Mouse (Mus musculus) ES-CJ7 (cell line): ENCODE measurements around the gene R3hdml.

ENCODE experiments used
- DNase-seq: peaks from one replicate; pipeline ENCODE4 v3.0.0; 2011; ENCODE audit warnings: low read depth, low spot score

R3hdml gene

DNA sequence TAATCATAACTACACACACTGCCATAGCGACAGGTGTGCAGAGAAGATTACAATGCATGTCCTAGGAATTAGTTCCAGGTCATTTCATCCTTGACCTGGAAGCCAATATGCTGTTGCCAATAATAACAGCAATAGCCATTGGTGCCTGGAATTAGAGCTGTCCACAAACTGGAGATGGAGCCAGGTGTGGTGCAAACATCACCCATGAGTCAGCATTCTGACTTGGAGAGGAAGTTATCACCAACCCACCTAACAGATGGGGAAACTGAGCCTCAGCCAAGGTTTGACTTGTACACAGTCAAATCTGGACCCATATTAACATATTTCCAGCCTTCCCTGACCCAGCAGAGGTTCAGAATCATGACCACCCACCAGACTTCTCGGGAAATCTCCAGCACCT is 46.3 kb downstream of the R3hdml start:
- DNase-seq: no peak

DNA sequence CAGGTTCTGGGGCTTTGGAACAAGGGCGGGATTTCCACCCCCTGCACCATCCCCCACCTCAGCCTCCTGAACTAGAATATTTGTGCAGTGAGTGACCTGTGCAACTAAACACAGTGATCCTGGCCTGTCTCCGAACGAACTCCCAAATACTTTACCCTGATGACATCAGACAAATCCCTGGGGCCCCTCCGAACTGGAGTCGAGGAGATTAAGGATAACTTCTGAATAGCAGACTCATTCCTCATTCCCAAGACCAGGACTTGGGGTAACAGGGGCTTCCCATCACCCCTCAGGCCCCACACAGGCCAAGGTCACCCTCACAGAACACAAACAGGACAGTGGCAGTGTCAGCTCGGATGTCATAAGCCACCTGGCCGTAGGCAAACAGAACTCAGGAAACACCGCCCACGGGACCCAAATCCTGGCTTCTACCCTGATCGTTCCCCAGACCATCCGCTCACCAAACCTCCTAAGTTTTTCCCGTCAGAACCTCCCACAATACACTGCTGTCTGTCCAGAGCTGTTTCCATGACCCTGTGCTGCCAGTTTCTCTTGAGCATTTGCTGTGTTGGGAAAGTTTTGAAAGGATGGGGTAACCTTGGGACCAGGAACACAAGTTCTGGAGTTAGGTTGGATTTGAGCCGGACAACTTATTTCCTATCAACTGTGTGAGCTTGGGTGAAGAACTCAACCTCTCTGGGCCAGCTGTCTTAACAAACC is 47.4 kb downstream of the R3hdml start:
- no peak for DNase-seq

DNA sequence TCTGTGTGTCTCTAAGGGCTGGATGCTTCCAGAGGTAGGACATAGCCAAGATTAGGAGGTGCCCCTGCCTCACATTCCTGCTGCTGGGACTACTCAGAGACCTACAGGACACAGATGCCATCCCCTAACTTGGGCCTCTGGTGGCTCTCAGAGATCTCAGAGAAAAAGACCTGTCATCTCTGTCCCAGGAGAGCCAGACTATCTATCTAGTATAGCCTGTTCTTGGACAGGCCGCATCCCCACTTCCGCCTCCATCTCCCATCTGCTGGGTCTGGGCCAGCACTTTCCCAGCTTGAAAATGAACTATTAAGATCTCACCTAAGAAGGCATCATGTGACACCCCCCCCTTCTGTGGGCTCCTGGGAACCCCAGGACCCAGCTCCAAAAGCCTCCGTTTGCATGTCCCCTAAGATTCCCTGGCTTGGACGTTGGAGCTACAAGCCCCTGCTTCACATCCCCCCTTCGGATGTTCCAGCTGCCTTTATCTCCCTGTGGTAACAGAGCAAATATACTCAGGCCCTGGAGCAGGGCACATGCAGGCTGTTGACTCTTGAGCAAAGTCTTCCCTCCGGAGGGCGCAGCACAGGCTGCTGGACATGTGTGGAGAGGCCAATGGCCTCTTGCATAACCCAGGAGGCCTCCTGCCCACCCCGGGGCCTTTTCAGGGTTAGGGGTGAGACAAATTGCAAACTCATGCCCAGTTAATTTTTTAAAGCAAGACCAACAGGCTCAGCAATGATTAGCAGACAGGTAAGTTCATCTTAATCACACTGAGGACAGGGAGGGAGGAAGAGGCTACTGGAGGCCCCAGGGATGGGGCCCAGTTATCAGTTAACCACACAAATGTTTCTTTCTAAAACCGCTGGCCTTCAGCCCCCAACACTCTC is 48.4 kb downstream of the R3hdml start:
- no peak for DNase-seq

GRCm38 (mm10) chr2:163541568-163542182 is 49.6 kb downstream of the R3hdml start:
- DNase-seq: no peak

GRCm38 (mm10) chr2:163542674-163543073 is 50.6 kb downstream of the R3hdml start:
- no peak for DNase-seq

GRCm38 (mm10) chr2:163546623-163547318 is 54.7 kb downstream of the R3hdml start:
- DNase-seq: no peak

- no peak for DNase-seq
Observed at GRCm38 (mm10) chr2:163548822-163549221, 56.7 kb downstream of the R3hdml start.

GRCm38 (mm10) chr2:163549786-163550185 is 57.7 kb downstream of the R3hdml start:
- no peak for DNase-seq
